Mouse (Mus musculus): ENCODE data around the gene Pecr. TPM values are rescaled to one million over a fixed set of nuclear protein-coding genes. Genes with fewer than 3 reads are reported as not detected.
"Not testable (repeated sequence)": the region's sequence is repeated elsewhere in the genome, so short reads cannot be mapped to it uniquely, and the experiment has no call there.

Gene Pecr
- polyA plus RNA-seq, 1 experiment from 2014 or later, result 12.6 TPM

GRCm38 (mm10) chr1:72244317-72245036 lies 39.6 kb downstream of the Pecr start:
- H3K4me1 ChIP-seq, result no peaks in the 10 kb centered on the region
- peak overlapping the region; percentile 71 for H3K27ac ChIP-seq
- ATAC-seq, result peak; percentile 84; the same call in 1 of the 2 replicates
- 0 out of 2 replicates have a peak overlapping the region, but pooled peaks have one; percentile 21 for H3K9ac ChIP-seq
- peak overlapping the region; percentile 49 for H3K4me3 ChIP-seq
- no peaks in the 10 kb centered on the region for H3K9me3 ChIP-seq (replicated peaks)
- no peaks in the 10 kb centered on the region for H3K36me3 ChIP-seq (ENCODE audit: poor library complexity, severe bottlenecking)
- peak overlapping the region; percentile 66 for H3K4me2 ChIP-seq
- WGBS, result under 1% methylated on average over 12 of the region's 12 CpGs
- H3K27me3 ChIP-seq, result no peaks in the 10 kb centered on the region

- ATAC-seq, result peak; percentile 97
- H3K9me3 ChIP-seq (replicated peaks), result no peaks in the 10 kb centered on the region
- no peaks in the 10 kb centered on the region for H3K4me1 ChIP-seq
- H3K36me3 ChIP-seq (ENCODE audit: poor library complexity, severe bottlenecking), result no peaks in the 10 kb centered on the region
- H3K4me3 ChIP-seq, result peak overlapping the region; percentile 49
- peak overlapping the region; percentile 87 for H3K9ac ChIP-seq
- H3K27ac ChIP-seq, result peak overlapping the region; percentile 96
- peak overlapping the region; percentile 66 for H3K4me2 ChIP-seq
- under 1% methylated on average over 47 of the region's 47 CpGs for WGBS
- H3K27me3 ChIP-seq, result peaks cover 3% of the 10 kb centered on the region; the same call in 1 of the 2 replicates
These were observed 40.3 kb downstream of the Pecr start for GRCm38 (mm10) chr1:72243656-72244316.

- Histone ChIP-seq H3K27ac (no peak overlapping the region), H3K27me3 (peaks cover 12% of the 10 kb centered on the region), H3K9me3 (replicated peaks) (no peaks in the 10 kb centered on the region), H3K4me3 (no peak overlapping the region), H3K9ac (no peak overlapping the region), H3K4me1 (no peaks in the 10 kb centered on the region; the same call in 1 of the 2 replicates), H3K36me3 (ENCODE audit: poor library complexity, severe bottlenecking) (no peaks in the 10 kb centered on the region), H3K4me2 (no peak overlapping the region)
- no peak for ATAC-seq
- WGBS, result 84% methylated on average over 5 of the region's 5 CpGs
These were observed 41.5 kb downstream of the Pecr start for GRCm38 (mm10) chr1:72242581-72243143.

GRCm38 (mm10) chr1:72239113-72239512 lies 45.0 kb downstream of the Pecr start:
- not testable (repeated sequence) for ATAC-seq; H3K4me1 ChIP-seq; H3K4me3 ChIP-seq; H3K36me3 ChIP-seq (ENCODE audit: poor library complexity, severe bottlenecking); H3K9me3 ChIP-seq (replicated peaks); H3K9ac ChIP-seq; H3K4me2 ChIP-seq; H3K27ac ChIP-seq
- 80% methylated on average over 3 of the region's 3 CpGs for WGBS
- peaks cover 27% of the 10 kb centered on the region for H3K27me3 ChIP-seq

GRCm38 (mm10) chr1:72238016-72238580 lies 46.0 kb downstream of the Pecr start:
- H3K4me2 ChIP-seq, result no peak overlapping the region
- H3K9me3 ChIP-seq (replicated peaks), result no peaks in the 10 kb centered on the region
- peaks cover 9% of the 10 kb centered on the region for H3K4me1 ChIP-seq
- H3K36me3 ChIP-seq (ENCODE audit: poor library complexity, severe bottlenecking), result no peaks in the 10 kb centered on the region
- peaks cover 27% of the 10 kb centered on the region for H3K27me3 ChIP-seq
- 68% methylated on average over 10 of the region's 10 CpGs for WGBS
- H3K9ac ChIP-seq, result no peak overlapping the region
- ATAC-seq, result no peak
- no peak overlapping the region for H3K4me3 ChIP-seq
- no peak overlapping the region for H3K27ac ChIP-seq

GRCm38 (mm10) chr1:72237007-72237775 lies 46.9 kb downstream of the Pecr start:
- H3K4me1 ChIP-seq, result peaks cover 9% of the 10 kb centered on the region

GRCm38 (mm10) chr1:72236363-72237006 lies 47.6 kb downstream of the Pecr start:
- peaks cover 27% of the 10 kb centered on the region for H3K27me3 ChIP-seq
- H3K27ac ChIP-seq, result peak overlapping the region; percentile 72
- ATAC-seq, result peak; percentile 89
- not testable (repeated sequence) for H3K36me3 ChIP-seq (ENCODE audit: poor library complexity, severe bottlenecking); H3K9me3 ChIP-seq (replicated peaks); H3K4me1 ChIP-seq
- H3K4me2 ChIP-seq, result peak overlapping the region; percentile 76
- H3K4me3 ChIP-seq, result peak overlapping the region; percentile 55
- peak overlapping the region; percentile 70 for H3K9ac ChIP-seq
- WGBS, result under 1% methylated on average over 36 of the region's 50 CpGs

More at GRCm38 (mm10) chr1:72237007-72237775, 46.9 kb downstream of the Pecr start:
- no peak for ATAC-seq
- H3K9ac ChIP-seq, result no peak overlapping the region
- WGBS, result 8% methylated on average over 13 of the region's 13 CpGs
- H3K4me2 ChIP-seq, result peak overlapping the region; percentile 49
- no peaks in the 10 kb centered on the region for H3K36me3 ChIP-seq (ENCODE audit: poor library complexity, severe bottlenecking)
- peaks cover 27% of the 10 kb centered on the region for H3K27me3 ChIP-seq
- no peak overlapping the region for H3K27ac ChIP-seq
- no peaks in the 10 kb centered on the region for H3K9me3 ChIP-seq (replicated peaks)
- peak overlapping the region; percentile 17 for H3K4me3 ChIP-seq

- WGBS, result 76% methylated on average over 10 of the region's 10 CpGs
- H3K9me3 ChIP-seq (replicated peaks); H3K27ac ChIP-seq; H3K4me2 ChIP-seq; H3K4me1 ChIP-seq; H3K4me3 ChIP-seq; ATAC-seq; H3K36me3 ChIP-seq (ENCODE audit: poor library complexity, severe bottlenecking); H3K9ac ChIP-seq: not testable (repeated sequence)
- H3K27me3 ChIP-seq, result peaks cover 15% of the 10 kb centered on the region
These were observed 51.5 kb downstream of the Pecr start for GRCm38 (mm10) chr1:72232592-72232991.

- H3K27me3 ChIP-seq, result peaks cover 16% of the 10 kb centered on the region
- H3K4me3 ChIP-seq, result no peak overlapping the region
- H3K4me1 ChIP-seq, result peaks cover 3% of the 10 kb centered on the region; the same call in 1 of the 2 replicates
- no peaks in the 10 kb centered on the region for H3K36me3 ChIP-seq (ENCODE audit: poor library complexity, severe bottlenecking)
- WGBS, result 13% methylated on average over 3 of the region's 3 CpGs
- no peak overlapping the region for H3K9ac ChIP-seq
- no peaks in the 10 kb centered on the region for H3K9me3 ChIP-seq (replicated peaks)
- H3K4me2 ChIP-seq, result no peak overlapping the region
- H3K27ac ChIP-seq, result no peak overlapping the region
- no peak for ATAC-seq
These were observed 55.1 kb downstream of the Pecr start for GRCm38 (mm10) chr1:72228974-72229373.

GRCm38 (mm10) chr1:72227546-72227945 lies 56.6 kb downstream of the Pecr start:
- Histone ChIP-seq H3K4me3 (no peak overlapping the region), H3K4me2 (no peak overlapping the region), H3K9me3 (replicated peaks) (no peaks in the 10 kb centered on the region), H3K27me3 (peaks cover 28% of the 10 kb centered on the region), H3K36me3 (ENCODE audit: poor library complexity, severe bottlenecking) (no peaks in the 10 kb centered on the region), H3K9ac (no peak overlapping the region), H3K27ac (no peak overlapping the region), H3K4me1 (peaks cover 3% of the 10 kb centered on the region; the same call in 1 of the 2 replicates)
- 86% methylated on average over 5 of the region's 5 CpGs for WGBS
- no peak for ATAC-seq

- H3K9me3 ChIP-seq (replicated peaks), result no peaks in the 10 kb centered on the region
- no peak for ATAC-seq
- H3K27me3 ChIP-seq, result peaks cover 28% of the 10 kb centered on the region
- peaks cover 3% of the 10 kb centered on the region; the same call in 1 of the 2 replicates for H3K4me1 ChIP-seq
- no peak overlapping the region for H3K4me3 ChIP-seq
- 57% methylated on average over 4 of the region's 4 CpGs for WGBS
- H3K4me2 ChIP-seq, result peak overlapping the region; percentile 65; the same call in 1 of the 2 replicates
- no peak overlapping the region for H3K9ac ChIP-seq
- H3K27ac ChIP-seq, result no peak overlapping the region
- H3K36me3 ChIP-seq (ENCODE audit: poor library complexity, severe bottlenecking), result no peaks in the 10 kb centered on the region
These were observed 57.1 kb downstream of the Pecr start for GRCm38 (mm10) chr1:72226887-72227481.
